Mouse (Mus musculus) mesoderm, embryonic 11.5 days (tissue): ENCODE measurements at regions not wholly inside any gene's neighbourhood (a gene's known extent, or its start where the extent isn't known, plus 50 kb on each side); places are given as distances from the start of the nearest gene placed in this dataset.

ENCODE experiments used
- DNase-seq: peaks from one replicate; pipeline ENCODE4 v3.0.0-alpha.2; 2012; ENCODE audit warnings: low read depth, low spot score

DNA sequence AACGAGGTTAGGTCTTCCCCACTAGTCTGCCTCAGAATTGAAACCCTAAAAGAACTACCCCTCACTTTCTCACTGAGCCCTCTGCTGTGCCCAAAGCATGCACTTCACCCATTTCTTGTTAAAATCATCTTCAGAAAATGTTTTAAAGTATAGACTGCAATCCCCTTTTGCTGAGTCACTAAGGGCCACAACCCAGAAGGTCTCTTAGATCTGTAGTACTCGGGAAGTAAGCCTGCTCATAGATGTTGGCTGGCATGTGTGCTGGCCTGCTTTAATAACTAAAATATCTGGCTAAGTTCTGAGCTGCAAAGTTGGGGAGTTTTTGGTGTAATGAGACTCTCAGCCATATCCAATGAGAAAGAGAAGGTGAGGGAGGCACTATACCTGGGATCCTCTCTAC is 329.9 kb downstream of the Insc start:
- DNase-seq: no peak

DNA sequence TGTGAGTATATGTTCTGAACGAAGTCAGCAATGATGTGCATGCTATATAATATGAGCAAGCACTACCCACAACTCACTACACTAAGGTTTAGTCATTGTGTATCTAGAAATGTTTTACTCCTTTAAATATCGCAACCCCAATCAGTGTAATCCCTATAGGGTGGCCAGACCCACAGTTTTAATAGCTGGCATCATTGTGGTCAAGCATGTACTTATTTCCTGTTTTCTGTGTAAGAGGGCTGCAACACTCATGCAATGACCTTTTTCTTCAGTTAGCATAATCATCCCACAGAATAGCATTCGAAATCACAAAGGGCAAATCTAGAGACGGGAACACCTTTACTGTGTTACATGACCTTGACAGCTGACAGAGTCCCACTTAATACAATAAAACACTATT is 333.3 kb downstream of the Insc start:
- no peak for DNase-seq

DNA sequence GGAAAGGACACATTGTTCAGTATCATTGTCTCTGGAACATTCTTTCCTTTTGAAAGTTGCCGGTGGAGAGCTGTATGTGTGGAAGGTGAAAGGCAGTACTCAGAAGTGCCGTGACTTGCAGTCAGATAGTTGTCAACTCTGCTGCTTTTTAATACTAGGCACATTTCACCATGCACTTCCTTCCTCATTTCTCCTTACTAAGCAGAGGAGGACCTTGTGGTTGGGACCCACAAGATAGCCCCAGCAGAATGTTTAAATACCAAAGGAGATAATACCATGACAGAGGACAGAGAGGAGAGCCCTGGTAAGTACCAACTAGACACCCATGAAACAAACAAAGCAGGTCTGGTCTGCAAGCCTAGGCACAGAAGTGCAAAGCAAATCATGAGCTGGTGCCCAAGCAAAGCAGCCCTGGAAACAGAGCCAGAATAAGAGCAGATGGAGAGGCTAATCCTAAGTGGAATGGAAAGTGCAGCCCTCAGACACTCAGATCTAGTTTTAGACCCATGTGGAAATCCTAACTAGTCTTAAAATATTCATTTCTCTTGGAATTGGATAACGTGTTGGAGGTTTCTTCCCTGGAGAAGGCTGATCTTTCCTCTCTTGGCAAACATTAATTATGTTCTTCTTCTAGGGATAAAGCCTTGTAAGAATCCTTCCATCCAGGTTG is 341.4 kb downstream of the Insc start:
- DNase-seq: no peak

DNA sequence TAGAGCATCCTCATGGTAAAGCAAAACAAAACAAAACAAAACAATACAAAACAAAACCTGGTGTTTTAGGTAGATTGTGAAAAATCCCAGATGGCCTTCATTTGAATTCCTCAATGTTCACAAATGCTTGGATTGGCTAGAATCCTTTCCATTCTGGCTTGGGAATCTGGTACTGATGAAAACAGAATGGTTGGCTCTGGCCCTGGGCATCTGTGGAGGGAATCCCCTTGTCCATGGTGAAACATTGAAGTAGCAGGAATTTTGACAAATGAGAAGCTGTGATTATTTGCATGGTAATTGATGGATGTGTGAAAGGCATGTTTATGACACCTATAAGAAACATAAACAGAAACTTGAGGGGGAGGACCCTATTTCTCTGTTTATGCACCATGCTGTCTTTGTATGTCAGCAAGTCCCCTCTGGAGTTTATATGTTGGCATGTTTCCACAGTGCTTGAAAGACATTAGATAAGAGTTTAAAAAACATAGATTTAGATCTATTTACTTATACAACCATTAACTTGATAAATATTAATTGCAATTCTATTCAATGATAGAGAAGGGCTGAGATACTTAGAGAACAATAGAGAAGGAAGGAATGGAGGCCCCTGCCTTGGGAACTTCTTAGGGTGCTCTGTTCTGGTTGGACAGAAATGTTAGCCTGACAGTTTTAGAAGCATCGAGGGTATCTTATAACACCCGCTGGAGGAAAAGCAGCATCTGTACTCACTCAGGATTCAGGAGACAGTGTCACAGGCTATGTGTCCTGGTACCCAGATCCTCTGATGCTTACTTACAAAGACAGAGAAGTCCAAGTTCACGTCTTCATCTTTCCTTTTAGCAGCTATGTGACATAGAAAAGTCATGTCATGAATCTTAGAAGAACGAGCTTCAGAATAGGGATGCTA is 343.3 kb downstream of the Insc start:
- DNase-seq: no peak

DNA sequence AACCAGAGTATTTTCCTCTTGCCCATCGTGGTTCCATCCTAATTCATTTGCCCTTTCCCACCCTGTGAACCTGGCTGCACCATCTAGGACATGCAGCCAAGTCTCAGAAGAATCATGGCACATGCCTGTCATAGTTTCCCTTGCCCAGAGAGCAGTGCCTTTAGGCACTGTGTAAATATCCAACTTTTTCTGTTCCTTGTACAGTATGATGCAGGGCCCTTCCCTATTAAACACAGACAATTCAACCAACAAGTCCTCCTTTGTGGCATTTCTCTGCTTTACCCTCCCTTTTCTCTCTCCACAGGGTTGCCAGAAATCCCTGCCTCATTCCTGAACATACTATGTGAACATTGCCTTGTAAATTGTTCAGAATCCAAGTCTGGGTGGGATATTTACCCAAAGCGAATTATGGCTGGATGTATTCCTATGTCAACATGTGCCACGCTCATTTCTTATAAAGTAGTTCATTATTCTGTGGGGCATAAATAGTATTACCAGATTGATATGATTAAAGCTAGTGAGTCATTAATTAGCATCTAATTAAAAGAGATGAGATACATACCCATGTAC is 349.1 kb downstream of the Insc start:
- no peak for DNase-seq

DNA sequence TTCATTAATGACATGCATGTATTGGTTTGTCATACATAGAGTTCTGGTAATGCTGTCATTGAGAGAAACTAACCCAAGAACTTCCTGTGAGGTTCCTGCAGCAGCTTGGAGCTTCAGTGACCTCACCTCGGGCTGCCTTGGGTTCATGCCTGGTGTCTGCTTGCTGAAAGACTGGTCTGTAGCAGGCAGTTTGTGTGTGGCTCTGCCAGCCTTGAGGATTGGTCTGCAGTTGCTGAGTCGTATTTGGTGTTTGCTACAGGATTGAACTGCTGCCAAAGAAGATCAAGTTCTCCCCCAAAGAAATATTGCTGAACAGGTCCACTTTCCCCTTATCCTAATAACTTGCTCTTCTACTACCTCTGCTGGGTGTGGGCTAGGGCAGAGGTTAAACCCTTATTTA is 362.5 kb downstream of the Insc start:
- no peak for DNase-seq

DNA sequence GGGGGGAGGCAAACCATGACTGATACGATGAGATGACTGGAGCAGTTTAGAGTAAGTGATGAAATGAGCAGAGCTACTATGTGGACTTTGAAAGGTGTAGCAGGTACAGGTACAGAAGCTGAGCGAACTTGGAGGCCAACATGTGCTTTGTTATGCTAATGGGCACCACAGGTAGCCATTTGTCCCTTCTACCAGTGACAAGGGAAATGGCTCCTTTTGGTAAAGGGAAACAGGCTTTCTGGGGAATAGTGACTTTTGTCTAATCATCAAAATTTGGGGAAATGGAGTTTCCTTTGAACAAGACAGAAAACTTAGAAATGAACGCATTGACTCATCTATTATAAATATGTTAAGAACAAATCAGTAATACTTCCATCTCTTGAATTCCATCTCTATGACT is 368.8 kb downstream of the Insc start:
- no peak for DNase-seq

DNA sequence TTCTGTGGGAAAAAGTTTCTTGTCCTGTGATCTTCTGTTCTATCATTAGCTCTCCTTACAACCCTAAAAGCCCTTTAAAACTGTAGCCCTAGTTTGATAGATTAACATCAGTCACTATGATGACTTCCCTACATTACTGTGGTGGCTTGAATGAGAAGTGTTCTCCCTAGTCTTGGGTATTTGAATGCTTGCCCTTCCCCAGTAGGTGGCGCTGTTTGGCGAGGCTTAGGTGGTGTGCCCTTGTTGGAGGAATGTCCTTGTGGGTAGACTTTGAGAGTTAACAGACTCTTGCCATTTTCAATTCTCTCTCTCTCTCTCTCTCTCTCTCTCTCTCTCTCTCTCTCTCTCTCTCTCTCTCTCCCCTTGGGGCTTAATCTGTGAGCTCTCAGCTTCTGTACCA is 379.8 kb downstream of the Insc start:
- peak; percentile 24 for DNase-seq

DNA sequence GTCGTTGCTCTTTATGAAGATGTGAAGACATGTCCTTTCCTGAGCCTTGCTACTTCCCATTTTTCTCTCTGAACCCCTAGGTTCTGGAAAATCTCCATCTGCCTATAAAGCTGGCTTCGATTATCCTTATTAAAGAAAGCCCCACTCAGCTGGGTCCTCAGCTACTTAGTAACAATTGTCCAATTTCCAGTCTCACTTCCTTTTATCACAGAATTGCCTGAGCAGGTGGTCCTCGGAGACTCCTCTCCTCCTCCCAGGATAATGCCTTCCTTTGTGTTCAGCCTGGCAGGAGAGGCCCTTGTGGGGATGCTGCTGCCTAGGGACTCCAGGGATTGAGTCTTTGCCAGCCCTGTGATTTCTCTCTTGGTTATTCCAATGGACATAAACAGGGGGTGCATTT is 385.5 kb downstream of the Insc start:
- no peak for DNase-seq

DNA sequence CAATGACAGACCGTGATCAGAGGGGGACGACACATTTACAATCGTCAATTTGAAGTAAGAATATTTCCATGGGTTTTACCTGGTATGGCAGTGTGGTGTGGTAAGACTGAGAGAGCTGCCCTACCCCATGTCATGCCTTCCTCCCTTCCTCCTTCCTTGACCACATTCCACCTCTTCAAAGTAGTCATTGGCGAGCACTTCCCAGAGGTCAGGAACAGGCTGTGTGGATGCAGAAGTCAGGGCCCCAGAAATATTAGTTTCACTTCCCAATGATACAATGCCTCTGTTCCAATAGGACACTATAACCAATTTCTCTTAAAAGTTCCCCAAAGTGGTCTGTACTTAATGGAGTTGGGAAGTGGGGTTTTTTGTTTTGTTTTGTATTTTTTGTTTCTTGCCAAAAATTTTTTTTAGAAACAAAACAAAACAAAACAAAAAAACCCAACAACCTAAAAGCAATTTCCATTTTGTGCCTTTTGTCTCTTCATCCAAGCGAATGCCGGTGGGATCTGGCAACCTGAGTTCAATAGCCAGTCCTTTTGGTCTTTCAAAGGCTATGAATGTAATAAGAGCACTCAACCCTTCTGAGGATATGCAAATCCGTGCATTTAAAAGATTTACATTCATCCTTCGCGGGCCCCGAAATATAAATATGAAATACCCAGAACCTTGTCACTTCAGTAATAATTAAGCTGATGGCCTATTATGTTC is 387.9 kb downstream of the Insc start:
- no peak for DNase-seq

DNA sequence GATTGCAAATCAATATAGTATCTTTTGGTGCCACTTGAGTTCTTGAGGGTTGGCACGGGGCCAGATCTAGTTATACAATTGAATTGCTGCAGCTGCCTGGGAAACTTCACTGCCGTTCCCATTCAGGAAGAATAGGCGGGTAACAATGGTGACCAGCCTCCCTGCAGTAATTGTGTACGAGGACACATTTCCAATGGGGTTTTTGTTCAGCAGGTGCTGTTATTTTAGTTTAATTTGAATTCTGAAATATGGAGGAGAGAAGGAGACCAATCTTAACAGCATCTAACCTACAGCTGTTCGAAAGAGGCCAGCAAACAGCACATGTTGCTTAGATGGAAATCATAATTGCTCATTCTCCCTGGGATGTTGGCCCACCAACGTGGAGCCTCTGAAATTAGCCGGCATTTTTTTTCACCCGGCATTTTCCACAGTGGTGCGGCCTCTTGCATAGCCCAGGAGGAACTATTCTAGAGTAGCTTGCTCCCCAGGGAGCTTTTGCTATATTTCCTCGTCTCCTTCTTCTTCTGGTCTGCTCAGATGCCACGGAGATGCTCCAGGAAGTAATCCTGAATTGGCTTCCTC is 388.6 kb downstream of the Insc start:
- peak; percentile 43 for DNase-seq

DNA sequence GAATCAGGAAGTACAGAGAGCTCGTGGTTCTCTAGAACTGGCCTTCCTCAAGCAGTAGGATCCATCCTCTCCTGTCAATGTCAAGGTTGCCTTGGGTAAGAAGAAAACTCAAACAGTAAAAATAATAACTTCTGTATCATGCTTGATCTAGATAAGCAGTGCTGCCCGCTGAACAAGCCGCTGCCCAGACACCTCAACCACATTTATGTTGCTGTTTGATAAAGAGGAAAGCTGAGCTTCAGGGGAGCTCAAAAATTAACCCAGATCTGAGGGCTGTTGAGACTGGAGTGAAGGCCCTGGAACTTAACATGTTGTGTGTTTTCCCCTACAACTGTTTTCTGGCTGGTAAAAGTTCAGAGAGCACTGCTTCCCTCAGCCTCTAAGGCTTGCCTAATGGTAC is 389.1 kb downstream of the Insc start:
- no peak for DNase-seq

DNA sequence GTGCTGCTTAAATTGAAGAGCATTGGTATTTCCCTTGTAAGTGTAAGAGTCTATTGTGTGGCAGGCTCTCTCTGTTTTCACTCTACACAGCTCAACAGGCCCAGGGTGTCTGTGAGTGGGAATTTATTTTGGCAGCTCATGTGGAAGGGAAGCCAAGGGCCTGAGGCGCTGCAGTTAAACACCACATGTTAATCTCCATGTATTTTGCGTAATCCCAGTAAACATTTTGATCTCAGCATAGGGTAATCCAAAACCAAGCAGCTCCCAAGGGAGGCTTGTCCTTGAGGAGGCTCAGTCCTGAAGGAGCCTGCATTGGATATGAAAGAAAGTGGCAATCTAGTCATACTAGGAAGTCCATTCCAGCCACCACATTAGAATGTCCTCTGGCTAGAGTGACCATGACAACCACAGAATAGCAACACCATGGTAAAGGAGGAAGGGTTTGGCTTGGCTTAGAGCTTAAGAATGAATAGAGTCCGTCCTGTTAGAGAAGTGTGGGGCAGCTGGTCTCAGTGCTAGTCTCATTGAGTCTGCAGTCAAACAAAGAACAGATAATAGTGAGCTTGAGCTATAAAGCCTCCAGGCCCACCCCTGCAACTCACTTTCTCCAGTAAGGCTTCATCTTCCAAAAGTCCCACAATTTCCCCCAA is 391.6 kb downstream of the Insc start:
- no peak for DNase-seq

DNA sequence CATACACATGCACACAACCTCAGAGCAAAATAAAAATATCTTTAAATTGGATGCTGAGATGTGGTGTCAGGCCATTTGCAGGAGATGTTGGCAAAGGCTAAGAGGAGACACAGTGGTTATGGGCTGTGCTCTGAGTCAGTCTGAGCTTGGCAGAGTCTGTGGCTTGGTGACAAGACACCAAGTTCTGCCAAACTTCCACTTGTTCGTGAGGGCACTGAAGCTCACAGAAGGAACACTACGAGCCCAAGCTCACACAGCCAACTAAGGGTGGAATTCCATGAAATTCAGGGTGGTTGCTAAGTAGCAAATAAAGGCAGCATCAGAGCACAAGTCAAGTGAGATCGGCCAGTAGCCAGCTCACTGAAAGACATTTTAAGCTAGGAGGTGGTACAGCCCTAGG is 396.8 kb downstream of the Insc start:
- no peak for DNase-seq

DNA sequence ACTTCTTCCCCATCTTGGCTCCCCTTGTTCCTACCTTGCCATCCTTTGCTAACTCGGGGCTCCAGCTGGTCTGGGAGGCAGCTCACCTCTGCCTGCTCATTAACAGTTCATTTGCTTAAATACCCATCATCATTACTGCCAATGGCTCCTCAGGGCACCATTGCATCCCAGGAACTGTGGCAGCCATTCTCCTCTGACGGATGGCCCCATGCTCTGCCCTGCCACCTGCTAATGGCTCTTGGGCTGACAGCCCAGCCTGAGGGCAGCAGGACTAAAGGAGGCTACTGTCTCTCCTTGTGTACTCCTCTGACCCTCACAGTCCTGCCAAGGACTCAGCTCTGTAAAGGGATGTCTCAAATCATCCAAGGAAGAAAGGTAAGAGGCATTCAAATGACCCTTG is 398.7 kb downstream of the Insc start:
- DNase-seq: no peak

DNA sequence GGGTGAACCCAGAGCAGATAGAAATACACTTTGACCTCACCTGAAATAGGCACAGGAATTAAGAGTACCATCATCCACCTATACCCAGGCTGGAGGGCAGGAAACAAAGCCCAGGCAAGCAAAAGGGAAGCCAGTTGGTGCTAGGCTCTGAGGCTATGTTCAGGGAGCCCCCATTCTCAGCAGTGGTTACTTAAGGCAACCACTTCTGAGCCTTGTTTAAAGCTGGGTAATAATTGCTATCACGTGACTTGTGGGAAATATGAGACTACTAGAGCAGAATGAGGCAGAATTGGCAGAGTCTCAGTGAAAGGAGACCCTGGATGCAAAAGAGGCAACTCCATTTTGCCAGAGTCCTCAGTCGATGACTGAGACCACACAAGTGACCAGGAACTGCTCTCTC is 401.5 kb downstream of the Insc start:
- no peak for DNase-seq

DNA sequence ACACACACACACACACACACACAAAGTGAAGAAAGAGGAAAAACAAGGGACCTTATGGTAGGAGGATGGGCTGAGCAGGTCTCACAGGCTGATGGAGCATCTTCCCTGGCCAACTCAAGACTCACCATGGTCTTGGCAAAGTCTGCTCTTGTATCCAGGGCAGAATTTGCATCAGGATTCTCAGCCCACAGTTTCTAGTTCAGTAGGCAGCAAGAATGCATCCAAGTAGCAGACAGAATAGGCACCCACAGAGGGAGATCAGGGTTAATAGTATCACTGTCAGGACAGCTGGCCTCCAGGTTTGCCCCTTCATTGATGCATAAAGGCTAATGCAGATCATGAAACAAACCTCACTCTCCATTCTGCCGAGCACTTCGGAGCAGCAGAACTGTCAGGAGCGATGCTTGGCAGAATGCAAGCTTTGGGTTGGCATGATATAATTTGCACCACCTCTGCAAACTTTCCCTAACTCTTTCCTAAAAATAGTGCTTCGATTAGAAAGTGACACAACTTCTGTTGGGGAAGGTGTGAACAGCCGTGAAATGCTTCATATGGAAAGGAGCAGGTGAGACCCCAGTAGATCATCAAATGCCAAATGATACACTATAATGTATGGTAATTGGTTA is 404.0 kb downstream of the Insc start:
- no peak for DNase-seq

DNA sequence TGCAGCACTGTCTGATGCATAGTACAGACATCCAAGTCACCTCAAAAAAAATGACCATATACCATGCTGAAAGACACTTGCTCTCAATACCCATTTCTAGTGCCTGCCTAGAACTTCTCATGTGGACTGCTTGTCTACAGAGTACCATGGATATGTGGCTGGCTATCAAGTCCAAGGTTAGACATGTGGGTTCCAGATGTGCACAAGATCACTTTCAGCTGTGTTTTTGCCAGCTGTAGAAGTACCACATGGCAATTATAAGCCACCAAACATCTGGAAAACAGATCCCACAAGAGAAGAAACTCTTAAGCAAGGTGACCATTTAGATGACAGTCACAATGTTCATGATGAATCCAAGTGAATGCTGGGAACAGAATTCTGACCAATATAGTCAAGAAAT is 409.8 kb downstream of the Insc start:
- peak; percentile 40 for DNase-seq

DNA sequence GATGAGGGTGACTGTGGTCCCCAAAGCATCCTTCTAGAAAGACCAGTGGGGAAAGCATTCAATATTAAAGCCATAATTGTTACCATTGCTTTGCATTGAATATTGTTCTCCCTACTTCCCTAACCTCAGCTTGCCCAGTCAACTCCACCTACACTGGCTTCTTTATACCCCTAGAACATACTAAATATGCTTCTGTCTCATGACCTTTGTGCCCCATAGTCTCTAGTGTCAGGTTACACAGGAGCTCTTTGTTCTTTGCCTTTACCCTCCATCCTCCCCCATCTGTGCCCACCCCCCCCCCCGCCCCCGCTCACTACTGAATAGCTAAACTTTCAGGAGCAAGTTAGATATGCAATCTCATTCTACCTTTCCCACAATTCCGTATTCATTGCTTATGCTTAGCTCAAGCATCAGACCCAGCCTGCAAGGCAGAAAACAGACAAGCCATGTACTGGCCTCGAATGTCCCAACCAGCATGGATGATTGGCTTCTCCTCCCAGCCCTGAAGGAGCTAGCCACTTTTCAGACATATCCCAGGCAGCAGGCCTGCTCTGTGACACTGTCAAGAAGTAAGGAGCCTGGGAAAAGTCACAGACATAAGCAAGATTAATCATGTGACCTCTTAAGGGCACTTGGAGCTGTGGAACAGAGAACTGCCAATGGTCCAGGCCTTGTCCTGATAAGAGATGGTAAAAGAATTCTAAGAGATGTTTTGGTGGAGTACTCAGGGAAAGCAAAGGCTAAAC is 410.4 kb downstream of the Insc start:
- peak; percentile 22 for DNase-seq

DNA sequence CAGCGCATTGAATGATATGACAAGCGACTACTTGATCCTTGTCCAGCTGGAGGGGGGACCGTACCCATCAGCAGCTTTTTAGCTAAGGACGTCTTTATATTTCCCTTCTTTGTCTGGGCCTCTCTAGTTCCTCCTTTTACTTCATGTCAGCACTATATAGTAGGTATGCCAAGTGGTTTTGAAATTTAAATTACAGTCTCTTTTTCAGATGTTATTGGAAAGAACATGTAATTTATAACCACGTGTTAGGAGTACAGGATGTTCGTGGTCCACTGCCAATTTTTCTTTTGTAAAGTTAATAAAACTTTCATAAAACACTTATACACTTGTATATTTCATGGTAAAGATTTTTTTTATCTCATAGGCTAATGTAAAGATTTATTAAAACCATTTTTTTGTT is 426.5 kb downstream of the Insc start:
- no peak for DNase-seq
